Mouse (Mus musculus): ENCODE data around the gene Kcnk6. TPM values are rescaled to one million over a fixed set of nuclear protein-coding genes. Genes with fewer than 3 reads are reported as not detected.

Gene Kcnk6
- polyA plus RNA-seq, 1 experiment from 2014 or later = 2.9 TPM

DNA sequence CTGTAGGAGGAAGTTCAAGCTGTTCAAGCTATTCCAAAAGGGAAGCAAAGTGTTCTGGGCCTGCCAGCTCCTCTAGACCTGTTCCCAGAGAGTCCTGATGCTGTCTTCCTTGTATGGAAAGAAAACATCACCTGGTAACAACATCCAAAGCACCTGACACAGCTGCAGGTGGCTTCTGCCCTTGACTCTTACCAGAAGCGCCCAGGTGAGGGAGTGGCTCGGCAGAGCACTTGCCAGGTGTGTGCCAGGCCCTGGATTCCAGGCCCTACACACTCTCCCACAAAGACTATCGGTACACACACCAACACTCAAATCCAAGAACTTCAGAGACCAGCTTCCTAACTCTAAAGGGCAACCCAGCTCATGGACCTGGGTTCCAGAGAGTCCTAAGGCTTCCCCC, 31.5 kb upstream of the Kcnk6 start:
- Histone ChIP-seq H3K9me3 (replicated peaks) (no peaks in the 10 kb centered on the region), H3K27me3 (replicated peaks) (no peaks in the 10 kb centered on the region), H3K4me3 (no peak overlapping the region), H3K27ac (no peak overlapping the region), H3K4me1 (no peaks in the 10 kb centered on the region), H3K4me2 (no peak overlapping the region), H3K36me3 (no peaks in the 10 kb centered on the region), H3K9ac (no peak overlapping the region)
- WGBS (ENCODE audit: insufficient replicate concordance) = 73% methylated on average over 3 of the region's 3 CpGs
- ATAC-seq = no peak

DNA sequence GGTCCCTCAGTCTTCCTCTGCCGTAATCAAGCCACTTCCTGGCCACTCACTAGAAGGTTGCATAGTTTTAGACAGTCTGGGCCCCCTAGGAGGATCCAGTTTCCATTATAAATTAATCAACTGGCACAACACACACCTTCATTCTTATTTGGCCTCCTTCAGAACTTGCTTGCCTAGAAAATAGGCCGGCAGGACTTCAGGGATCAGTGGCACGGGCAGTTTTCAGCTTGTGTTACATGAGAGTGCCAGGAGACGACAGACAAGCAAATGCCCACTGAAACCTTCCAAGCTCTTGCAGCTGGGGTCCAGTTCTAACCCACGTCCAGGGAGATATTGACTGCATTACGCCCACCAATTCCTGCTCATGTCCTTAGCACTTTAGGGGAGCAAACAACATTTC, 29.8 kb upstream of the Kcnk6 start:
- no peak overlapping the region for H3K4me3 ChIP-seq
- H3K4me2 ChIP-seq = no peak overlapping the region
- H3K4me1 ChIP-seq = no peaks in the 10 kb centered on the region
- no peak overlapping the region for H3K27ac ChIP-seq
- H3K36me3 ChIP-seq = no peaks in the 10 kb centered on the region
- no peak for ATAC-seq
- no peaks in the 10 kb centered on the region for H3K27me3 ChIP-seq (replicated peaks)
- H3K9me3 ChIP-seq (replicated peaks) = no peaks in the 10 kb centered on the region
- WGBS (ENCODE audit: insufficient replicate concordance) = 67% methylated on average over 6 of the region's 6 CpGs
- H3K9ac ChIP-seq = no peak overlapping the region

DNA sequence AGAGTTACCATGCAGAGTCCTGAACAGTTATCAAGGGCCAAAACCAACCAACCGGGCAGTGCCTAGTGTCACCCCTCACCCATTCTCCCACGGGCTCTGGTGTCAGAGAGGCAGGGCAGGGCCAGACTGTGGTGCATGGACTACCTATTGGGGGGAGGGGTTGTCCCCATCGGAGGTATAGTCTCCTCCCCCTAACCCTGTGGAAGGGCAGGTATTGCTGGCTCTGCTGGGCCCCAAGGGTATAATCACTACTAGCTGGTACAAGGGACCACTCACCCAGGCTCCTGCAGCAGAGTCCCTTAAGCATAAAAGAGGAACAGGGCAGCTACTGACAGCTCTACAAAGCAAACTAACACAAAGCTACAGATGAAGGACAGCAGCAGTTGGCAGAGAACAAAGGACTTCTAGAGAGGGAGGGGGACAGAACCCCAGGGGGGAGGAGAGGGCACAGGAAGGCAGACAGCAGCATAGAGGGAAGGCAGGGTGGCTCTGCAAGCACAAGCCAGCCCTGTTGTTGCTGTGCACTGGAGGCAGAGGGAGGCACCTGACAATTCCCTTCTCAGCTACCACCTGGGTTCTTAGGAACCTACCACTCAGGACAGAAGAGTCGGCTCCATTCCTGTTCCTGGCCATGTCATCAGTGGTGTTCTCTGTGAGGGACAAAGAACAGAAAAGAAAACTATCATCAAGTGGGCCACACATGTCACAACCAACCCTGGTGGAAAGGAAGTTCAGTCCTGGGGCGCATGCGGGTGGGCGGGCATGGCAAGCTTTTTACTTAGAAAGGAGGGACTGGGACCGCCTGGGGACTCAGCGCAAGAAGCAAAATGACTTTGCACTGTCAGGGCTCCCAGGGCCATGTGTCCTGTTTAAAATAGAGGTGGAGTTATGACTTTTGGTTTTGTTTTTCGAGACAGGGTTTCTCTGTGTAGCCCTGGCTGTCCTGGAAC, 27.7 kb upstream of the Kcnk6 start:
- H3K4me1 ChIP-seq = no peaks in the 10 kb centered on the region
- no peak overlapping the region for H3K4me2 ChIP-seq
- 77% methylated on average over 10 of the region's 10 CpGs for WGBS (ENCODE audit: insufficient replicate concordance)
- no peaks in the 10 kb centered on the region for H3K36me3 ChIP-seq
- no peak overlapping the region for H3K27ac ChIP-seq
- no peak for ATAC-seq
- no peak overlapping the region for H3K9ac ChIP-seq
- H3K27me3 ChIP-seq (replicated peaks) = no peaks in the 10 kb centered on the region
- H3K4me3 ChIP-seq = no peak overlapping the region
- H3K9me3 ChIP-seq (replicated peaks) = no peaks in the 10 kb centered on the region

DNA sequence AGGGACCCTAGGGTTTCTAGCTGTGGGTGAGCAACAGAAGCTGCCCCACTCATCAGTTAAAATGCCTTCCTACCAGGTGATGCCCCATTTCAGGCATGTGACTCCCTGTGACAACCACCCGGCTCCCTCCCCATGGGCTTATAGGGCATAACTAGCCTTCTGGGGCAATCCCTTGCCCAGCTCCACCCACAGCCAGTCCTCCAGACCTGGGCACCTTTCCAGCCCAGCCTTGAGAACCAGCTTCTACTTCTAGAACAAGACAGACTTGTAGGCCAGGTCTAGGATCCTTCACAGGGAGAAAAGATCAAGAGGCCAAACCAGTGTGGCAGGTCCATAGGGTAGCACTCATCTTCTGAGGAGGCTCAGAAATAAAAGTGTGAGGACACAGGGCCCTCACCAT, 25.1 kb upstream of the Kcnk6 start:
- H3K9me3 ChIP-seq (replicated peaks) = no peaks in the 10 kb centered on the region
- H3K9ac ChIP-seq = no peak overlapping the region
- H3K4me1 ChIP-seq = peaks cover 20% of the 10 kb centered on the region
- no peak for ATAC-seq
- H3K27me3 ChIP-seq (replicated peaks) = no peaks in the 10 kb centered on the region
- no peaks in the 10 kb centered on the region for H3K36me3 ChIP-seq
- no peak overlapping the region for H3K4me2 ChIP-seq
- no peak overlapping the region for H3K4me3 ChIP-seq
- no peak overlapping the region for H3K27ac ChIP-seq
- 70% methylated on average over 1 of the region's 1 CpGs for WGBS (ENCODE audit: insufficient replicate concordance)

DNA sequence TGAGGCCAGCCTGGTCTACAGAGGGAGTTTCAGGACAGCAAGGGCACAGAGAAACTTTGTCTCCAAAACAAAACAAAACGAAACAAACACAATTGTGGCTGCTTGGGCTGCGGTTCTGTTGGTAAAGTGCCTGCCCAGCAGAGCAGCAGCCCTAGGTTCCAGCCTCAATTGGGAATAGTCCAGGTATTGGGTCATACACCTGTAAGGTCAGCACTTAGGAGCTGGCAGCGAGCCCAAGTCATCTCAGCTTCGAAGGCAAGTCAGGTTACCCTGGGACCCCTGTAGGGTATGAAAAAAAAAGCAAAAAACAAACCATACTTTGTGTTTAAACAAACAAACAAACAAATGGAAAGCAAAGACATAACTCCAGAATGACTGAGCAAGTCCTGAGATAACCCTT, 23.6 kb upstream of the Kcnk6 start:
- no peak overlapping the region for H3K9ac ChIP-seq
- H3K4me2 ChIP-seq = no peak overlapping the region
- H3K36me3 ChIP-seq = no peaks in the 10 kb centered on the region
- no peak overlapping the region for H3K4me3 ChIP-seq
- peaks cover 24% of the 10 kb centered on the region for H3K4me1 ChIP-seq
- no peak overlapping the region for H3K27ac ChIP-seq
- H3K27me3 ChIP-seq (replicated peaks) = no peaks in the 10 kb centered on the region
- WGBS (ENCODE audit: insufficient replicate concordance) = 68% methylated on average over 4 of the region's 4 CpGs
- no peak for ATAC-seq
- H3K9me3 ChIP-seq (replicated peaks) = no peaks in the 10 kb centered on the region

DNA sequence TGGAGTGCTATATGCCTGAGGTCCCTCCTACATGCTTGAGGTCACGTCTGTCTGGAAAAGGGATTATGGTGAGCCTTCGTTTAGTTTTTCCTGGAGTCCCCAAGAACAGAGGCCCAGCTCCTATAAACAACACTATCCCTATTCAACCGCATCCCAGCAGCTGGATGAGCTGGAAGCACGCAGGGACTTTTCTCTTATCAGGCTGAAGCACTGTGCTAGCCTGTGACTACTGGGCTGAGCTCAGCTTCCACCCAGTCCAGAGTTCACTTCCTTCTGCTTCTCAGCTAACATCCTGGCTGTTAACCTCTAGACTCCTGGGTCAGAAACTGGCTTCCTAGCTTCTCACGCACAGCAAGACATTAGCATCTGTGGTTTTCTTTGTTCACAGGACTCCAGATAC, 21.5 kb upstream of the Kcnk6 start:
- ATAC-seq = peak; percentile 43; the same call in 1 of the 2 replicates
- H3K9ac ChIP-seq = no peak overlapping the region
- no peaks in the 10 kb centered on the region for H3K36me3 ChIP-seq
- 25% methylated on average over 5 of the region's 5 CpGs for WGBS (ENCODE audit: insufficient replicate concordance)
- H3K4me2 ChIP-seq = no peak overlapping the region
- no peaks in the 10 kb centered on the region for H3K27me3 ChIP-seq (replicated peaks)
- 0 out of 2 replicates have a peak overlapping the region, but pooled peaks have one; percentile 22 for H3K27ac ChIP-seq
- peaks cover 26% of the 10 kb centered on the region for H3K4me1 ChIP-seq
- H3K9me3 ChIP-seq (replicated peaks) = no peaks in the 10 kb centered on the region
- no peak overlapping the region for H3K4me3 ChIP-seq

DNA sequence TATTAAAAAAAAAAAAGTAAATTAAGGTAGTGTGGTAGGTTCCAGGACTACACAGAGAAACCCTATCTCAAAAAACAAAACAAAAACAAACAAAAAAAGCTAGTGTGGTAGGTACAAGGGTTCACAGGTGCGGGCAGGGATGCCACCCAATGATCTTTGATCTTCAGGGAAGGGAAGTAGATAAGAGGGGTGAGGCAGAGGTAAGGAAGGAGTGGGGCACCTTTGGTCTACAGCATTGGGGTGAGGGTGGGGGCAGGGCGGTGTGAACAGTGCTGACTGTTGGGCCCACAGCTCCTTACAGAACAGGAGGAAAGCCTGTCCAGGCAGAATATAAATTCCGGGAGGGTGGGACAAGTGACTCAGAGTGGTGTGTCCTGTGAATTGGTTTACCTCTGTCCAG, 18.9 kb upstream of the Kcnk6 start:
- ATAC-seq = no peak
- H3K4me2 ChIP-seq = no peak overlapping the region
- H3K9me3 ChIP-seq (replicated peaks) = no peaks in the 10 kb centered on the region
- H3K27me3 ChIP-seq (replicated peaks) = no peaks in the 10 kb centered on the region
- no peak overlapping the region for H3K9ac ChIP-seq
- WGBS (ENCODE audit: insufficient replicate concordance) = 60% methylated on average over 3 of the region's 3 CpGs
- no peak overlapping the region for H3K4me3 ChIP-seq
- peaks cover 5% of the 10 kb centered on the region for H3K36me3 ChIP-seq
- H3K4me1 ChIP-seq = peaks cover 43% of the 10 kb centered on the region
- no peak overlapping the region for H3K27ac ChIP-seq

DNA sequence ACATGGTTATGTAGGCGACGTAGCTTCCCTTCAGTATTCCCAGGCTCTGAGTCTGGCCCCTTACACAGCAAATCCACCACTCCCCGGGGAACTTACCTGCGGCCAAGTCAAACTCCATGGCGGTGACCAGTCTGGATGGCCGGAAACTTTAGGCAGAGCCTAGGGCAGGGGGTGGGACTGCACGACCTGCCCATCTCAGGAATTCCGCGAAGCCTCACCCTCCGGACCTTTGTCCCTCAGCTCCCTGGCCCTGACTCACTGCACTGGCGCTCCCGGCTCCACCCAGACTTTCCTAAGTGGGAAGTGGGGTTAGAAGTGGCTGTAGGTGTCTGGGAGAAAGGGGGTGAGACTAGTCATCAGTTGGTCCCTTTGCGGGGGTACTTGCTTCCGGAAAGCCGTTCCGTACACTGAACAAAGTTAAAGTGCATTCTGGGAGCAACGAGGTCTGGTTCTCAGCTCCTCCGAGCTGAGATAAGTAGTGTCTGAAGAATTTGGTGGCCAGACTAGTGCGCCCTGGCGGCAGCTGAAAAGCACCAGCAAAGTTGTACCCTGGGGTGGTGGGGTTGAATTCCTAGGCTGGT, 16.0 kb upstream of the Kcnk6 start, which contains the start of gene 2200002D01Rik:
Gene 2200002D01Rik (minus strand): TSS at position 206 of the 581 bp plus-strand sequence.
- Histone ChIP-seq H3K27ac (no peak within 1 kb of the TSS), H3K9ac (peak within 1 kb of the TSS; percentile 61), H3K36me3 (peaks cover 27% of the 10 kb centered on the region), H3K4me2 (peak within 1 kb of the TSS; percentile 85), H3K27me3 (replicated peaks) (no peaks in the 10 kb centered on the region), H3K9me3 (replicated peaks) (no peaks in the 10 kb centered on the region), H3K4me1 (peaks cover 37% of the 10 kb centered on the region), H3K4me3 (peak within 1 kb of the TSS; percentile 47)
- peak; percentile 36; the same call in 1 of the 2 replicates for ATAC-seq
- WGBS (ENCODE audit: insufficient replicate concordance) = 23% methylated on average over 20 of the region's 20 CpGs

DNA sequence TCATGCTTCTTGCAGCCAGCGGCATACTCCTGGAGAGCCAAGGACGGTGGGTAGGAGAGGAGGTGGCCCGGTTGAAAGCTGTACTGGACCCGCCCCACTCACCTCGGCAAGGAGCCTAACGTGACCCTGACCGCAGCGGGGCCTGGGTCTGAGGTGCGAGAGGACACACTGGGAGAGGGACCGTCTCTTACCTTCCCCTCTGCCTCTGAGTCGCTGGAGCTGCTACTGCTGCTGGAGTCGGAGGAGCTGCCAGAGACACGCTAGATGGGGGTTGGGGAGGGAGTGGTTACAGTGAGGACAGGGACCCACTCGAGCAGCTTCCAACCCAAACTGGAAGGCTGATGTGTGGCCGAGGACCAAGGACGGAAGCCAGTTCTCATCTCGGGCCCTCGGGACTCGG, 15.4 kb upstream of the Kcnk6 start:
- no peak for ATAC-seq
- Histone ChIP-seq H3K27me3 (replicated peaks) (no peaks in the 10 kb centered on the region), H3K4me3 (peak overlapping the region; percentile 47), H3K9me3 (replicated peaks) (no peaks in the 10 kb centered on the region), H3K4me1 (peaks cover 31% of the 10 kb centered on the region), H3K4me2 (peak overlapping the region; percentile 85), H3K36me3 (peaks cover 27% of the 10 kb centered on the region), H3K9ac (peak overlapping the region; percentile 61), H3K27ac (no peak overlapping the region)
- 19% methylated on average over 19 of the region's 19 CpGs for WGBS (ENCODE audit: insufficient replicate concordance)

DNA sequence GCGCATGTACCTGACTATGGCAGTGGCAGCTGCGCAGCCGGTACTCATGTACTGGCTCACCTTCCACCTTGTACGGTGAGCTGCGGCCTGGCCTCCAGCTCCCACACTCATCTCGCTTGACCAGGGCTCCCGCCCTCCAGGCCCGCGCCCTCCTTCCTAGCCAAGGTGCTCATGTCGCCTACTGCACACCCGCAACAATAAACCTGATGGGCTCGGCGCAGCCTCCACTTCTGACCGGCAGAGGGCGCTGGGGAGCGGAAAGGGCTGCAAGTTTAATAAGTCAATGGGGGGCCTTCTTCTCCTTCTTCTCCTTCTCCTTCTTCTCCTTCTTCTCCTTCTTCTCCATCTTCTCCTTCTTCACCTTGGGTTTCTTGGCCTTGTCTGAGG, 15.0 kb upstream of the Kcnk6 start:
- H3K4me3 ChIP-seq = peak overlapping the region; percentile 47
- no peaks in the 10 kb centered on the region for H3K9me3 ChIP-seq (replicated peaks)
- no peaks in the 10 kb centered on the region for H3K27me3 ChIP-seq (replicated peaks)
- WGBS (ENCODE audit: insufficient replicate concordance) = 27% methylated on average over 16 of the region's 16 CpGs
- no peak overlapping the region for H3K27ac ChIP-seq
- H3K9ac ChIP-seq = peak overlapping the region; percentile 61
- no peak for ATAC-seq
- H3K4me1 ChIP-seq = peaks cover 28% of the 10 kb centered on the region
- H3K4me2 ChIP-seq = peak overlapping the region; percentile 85
- peaks cover 27% of the 10 kb centered on the region for H3K36me3 ChIP-seq

DNA sequence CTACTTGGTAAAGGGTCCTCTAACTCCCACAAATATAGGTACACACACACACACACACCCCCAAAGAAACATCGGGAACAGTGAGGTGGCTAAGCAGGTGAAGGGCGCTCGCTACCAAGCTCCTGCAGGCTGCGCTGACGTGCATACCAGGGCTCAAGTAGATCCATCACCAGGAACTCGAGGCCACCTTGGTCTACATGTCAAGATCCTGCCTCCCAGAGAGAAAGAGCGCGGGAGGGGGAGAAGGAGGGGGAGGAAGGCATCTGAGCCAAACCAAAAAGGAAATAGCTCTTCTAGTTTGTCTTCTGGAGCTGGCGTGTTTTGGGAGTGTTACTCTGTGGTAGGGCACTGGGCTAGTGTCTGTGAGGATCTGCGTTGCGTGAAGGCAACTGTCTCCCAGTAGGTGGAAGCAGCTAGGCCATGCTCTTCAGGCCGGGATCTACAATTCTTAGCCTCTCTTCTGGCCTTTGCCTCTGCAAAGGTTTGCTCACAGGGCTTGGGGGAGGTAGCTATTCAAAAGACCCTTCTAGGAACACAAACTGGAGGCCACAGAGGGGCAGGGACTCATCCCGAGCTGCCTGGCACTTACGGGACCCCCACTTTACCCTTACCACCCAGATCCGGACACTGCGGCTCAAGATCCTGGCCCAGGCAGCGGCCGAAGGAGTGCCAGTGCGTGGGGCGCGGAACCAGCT, 14.5 kb upstream of the Kcnk6 start:
- Histone ChIP-seq H3K9ac (no peak overlapping the region), H3K36me3 (peaks cover 27% of the 10 kb centered on the region), H3K27ac (no peak overlapping the region), H3K27me3 (replicated peaks) (no peaks in the 10 kb centered on the region), H3K4me2 (peak overlapping the region; percentile 85), H3K9me3 (replicated peaks) (no peaks in the 10 kb centered on the region), H3K4me3 (no peak overlapping the region), H3K4me1 (peaks cover 28% of the 10 kb centered on the region)
- ATAC-seq = no peak
- WGBS (ENCODE audit: insufficient replicate concordance) = 81% methylated on average over 21 of the region's 21 CpGs

DNA sequence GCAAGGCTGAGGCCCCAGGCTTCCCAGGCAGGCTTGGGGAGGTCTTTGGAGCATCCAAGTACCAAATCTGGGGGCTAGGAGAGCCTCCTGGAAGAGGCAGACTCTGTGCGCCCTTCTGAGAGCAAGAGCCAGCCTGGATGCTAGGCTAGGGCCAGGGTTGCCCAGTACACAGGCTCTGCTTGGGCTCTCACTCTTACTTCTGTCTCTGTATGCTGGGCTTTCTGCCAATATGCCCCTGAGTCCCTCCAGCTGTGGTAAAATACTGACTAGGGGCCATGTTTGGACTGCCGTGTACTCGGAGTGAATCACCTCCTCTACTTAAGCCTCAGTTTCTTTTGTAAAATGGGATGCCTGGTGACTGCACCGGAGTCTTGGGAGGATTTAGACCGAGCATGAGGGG, 13.7 kb upstream of the Kcnk6 start:
- no peak overlapping the region for H3K9ac ChIP-seq
- no peak overlapping the region for H3K4me2 ChIP-seq
- no peak for ATAC-seq
- 85% methylated on average over 5 of the region's 5 CpGs for WGBS (ENCODE audit: insufficient replicate concordance)
- no peak overlapping the region for H3K4me3 ChIP-seq
- peaks cover 30% of the 10 kb centered on the region for H3K4me1 ChIP-seq
- H3K36me3 ChIP-seq = peaks cover 28% of the 10 kb centered on the region
- no peak overlapping the region for H3K27ac ChIP-seq
- no peaks in the 10 kb centered on the region for H3K27me3 ChIP-seq (replicated peaks)
- no peaks in the 10 kb centered on the region for H3K9me3 ChIP-seq (replicated peaks)
